Mouse (Mus musculus): ENCODE results near the gene Tceal5. TPM values are rescaled to one million over a fixed set of nuclear protein-coding genes. Genes with fewer than 3 reads are reported as not detected.

Gene Tceal5
- polyA plus RNA-seq, 1 experiment from 2014 or later, result 4.2 TPM

DNA sequence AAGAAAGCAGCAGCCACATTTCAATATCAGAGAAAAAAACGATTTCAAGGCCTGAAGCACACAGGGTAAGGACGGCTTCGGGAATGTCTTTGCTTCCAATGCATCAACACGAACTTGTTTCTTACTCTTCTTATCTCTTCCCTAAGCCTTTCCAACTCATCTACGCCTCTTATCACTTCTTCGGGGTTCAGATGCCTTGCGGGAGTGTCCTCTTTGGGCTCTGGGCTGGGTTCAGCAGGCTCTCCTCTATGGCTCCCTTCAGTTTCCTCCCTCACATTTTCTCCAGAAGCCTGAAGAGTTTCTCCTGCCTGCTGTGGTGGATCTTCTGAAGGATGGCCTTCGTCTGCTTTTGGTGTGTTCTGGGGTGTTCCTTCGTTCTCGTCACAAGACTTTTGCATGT lies 33.1 kb downstream of the Tceal5 start:
- Histone ChIP-seq H3K4me1 (replicated peaks) (no peaks in the 10 kb centered on the region), H3K9ac (0 out of 2 replicates have a peak overlapping the region, but pooled peaks have one; percentile 26), H3K36me3 (no peaks in the 10 kb centered on the region), H3K4me3 (replicated peaks) (peak overlapping the region; percentile 48), H3K9me3 (no peaks in the 10 kb centered on the region), H3K4me2 (replicated peaks) (peak overlapping the region; percentile 48), H3K27ac (no peak overlapping the region), H3K27me3 (replicated peaks) (no peaks in the 10 kb centered on the region)
- ATAC-seq, result 0 out of 2 replicates have a peak, but pooled peaks have one; percentile 14
- WGBS, result 52% methylated on average over 10 of the region's 10 CpGs

Other genes with a start within 250 kb of the Tceal5 start
- 73.9 and 86.6 TPM in 2 replicates for gene Arxes2, start 210.1 kb downstream of the Tceal5 start, polyA plus RNA-seq (2015; fragmentation: Nextera tagmentation; extraction: Ambion mirVana)
- gene Arxes1, start 170.5 kb downstream of the Tceal5 start, polyA plus RNA-seq (2015; fragmentation: Nextera tagmentation; extraction: Ambion mirVana), result 26.7 and 32.3 TPM in 2 replicates
- gene Bex2, start 135.6 kb downstream of the Tceal5 start, polyA plus RNA-seq (2015; fragmentation: Nextera tagmentation; extraction: Ambion mirVana), result 121 and 127 TPM in 2 replicates
- gene Nxf3, start 118.6 kb downstream of the Tceal5 start, polyA plus RNA-seq (2015; fragmentation: Nextera tagmentation; extraction: Ambion mirVana), result 0.39 TPM in 1 of 2 replicates, not detected in the other
- 230 and 263 TPM in 2 replicates for gene Bex4, start 64.9 kb downstream of the Tceal5 start, polyA plus RNA-seq (2015; fragmentation: Nextera tagmentation; extraction: Ambion mirVana)
- 219 and 251 TPM in 2 replicates for gene Tceal8, start 31.5 kb downstream of the Tceal5 start, polyA plus RNA-seq (2015; fragmentation: Nextera tagmentation; extraction: Ambion mirVana)
- gene Tceal7, start 10.9 kb upstream of the Tceal5 start, polyA plus RNA-seq (2015; fragmentation: Nextera tagmentation; extraction: Ambion mirVana), result 1.1 and 1.9 TPM in 2 replicates
- gene Bex1, start 11.6 kb upstream of the Tceal5 start, polyA plus RNA-seq (2015; fragmentation: Nextera tagmentation; extraction: Ambion mirVana), result 186 and 196 TPM in 2 replicates
- 573 and 647 TPM in 2 replicates for gene Tceal9, start 41.2 kb upstream of the Tceal5 start, polyA plus RNA-seq (2015; fragmentation: Nextera tagmentation; extraction: Ambion mirVana)
- gene Bex3, start 66.4 kb upstream of the Tceal5 start, polyA plus RNA-seq (2015; fragmentation: Nextera tagmentation; extraction: Ambion mirVana), result 383 and 402 TPM in 2 replicates